Mouse (Mus musculus): Measurements from ENCODE around the gene Accs. TPM values are rescaled to one million over a fixed set of nuclear protein-coding genes. Genes with fewer than 3 reads are reported as not detected.

Gene Accs
- 10.8 and 12.1 TPM in 2 replicates for total RNA-seq (2014; rRNA removed)
- polyA plus RNA-seq (2015; fragmentation: Nextera tagmentation; extraction: Ambion mirVana): 4.7 and 4.9 TPM in 2 replicates

DNA sequence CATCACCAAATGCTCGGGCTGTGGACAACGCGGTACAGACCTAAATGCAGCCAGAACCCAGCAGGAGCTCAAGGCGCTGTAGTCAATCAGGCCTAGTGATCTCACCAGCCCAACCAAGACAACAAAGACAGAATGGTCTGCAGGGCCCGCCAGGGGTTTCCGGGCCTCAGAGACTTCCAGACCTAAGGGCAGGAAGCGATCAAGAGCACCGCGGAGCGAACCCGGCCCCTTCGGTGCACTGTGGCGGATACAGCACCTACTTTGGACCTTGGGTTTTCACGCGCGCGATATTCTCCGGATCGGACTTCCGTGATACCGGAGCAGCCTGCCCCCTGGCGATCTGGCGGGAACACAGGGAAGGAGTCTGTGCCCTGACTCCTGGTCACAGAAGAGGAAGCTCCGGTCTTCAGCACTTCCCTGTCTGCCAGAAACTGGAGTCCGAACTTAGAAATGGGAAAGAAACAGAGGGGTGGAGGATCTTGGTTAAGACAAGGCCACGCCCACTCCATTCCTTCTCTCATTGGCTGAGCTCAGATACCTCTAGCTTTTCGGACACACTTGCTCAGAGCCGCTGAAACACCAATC lies at the start of gene Accs:
Accs (minus strand) TSS at position 439 of the 585 bp plus-strand sequence.
- under 1% methylated on average over 28 of the region's 28 CpGs for WGBS
- peak within 1 kb of the TSS; percentile 63 for H3K9ac ChIP-seq (replicated peaks; ENCODE audit: low read length, poor library complexity, severe bottlenecking)

GRCm38 (mm10) chr2:93891611-93892280 lies 42.0 kb upstream of the Accs start:
- ATAC-seq (ENCODE audit: low FRiP score) (peak; percentile 91), DNase-seq (ENCODE audit: low spot score) (peak; percentile 93)
- H3K9ac ChIP-seq (replicated peaks; ENCODE audit: low read length, poor library complexity, severe bottlenecking): no peak overlapping the region
- peak overlapping the region; percentile 72 for H3K27ac ChIP-seq (ENCODE audit: low read depth, low read length)
- no peak overlapping the region for H3K4me3 ChIP-seq (ENCODE audit: low read depth, low read length)
- no peaks in the 10 kb centered on the region for H3K9me3 ChIP-seq (ENCODE audit: low read length)
- H3K27me3 ChIP-seq (ENCODE audit: insufficient read depth, low read length): no peaks in the 10 kb centered on the region
- H3K36me3 ChIP-seq (ENCODE audit: insufficient read depth, low read length): no peaks in the 10 kb centered on the region
- H3K4me2 ChIP-seq (ENCODE audit: low read depth, low read length, poor library complexity, severe bottlenecking): no peak overlapping the region
- no peaks in the 10 kb centered on the region for H3K4me1 ChIP-seq (ENCODE audit: insufficient read depth, low read length)
- WGBS: 15% methylated on average over 9 of the region's 9 CpGs
- TF ChIP-seq CTCF (IDR thresholded peaks at IDR 0.05): no peak

More for the DNA sequence above, at the start of gene Accs:
- Histone ChIP-seq H3K27me3 (ENCODE audit: insufficient read depth, low read length) (no peaks in the 10 kb centered on the region), H3K9me3 (ENCODE audit: low read length) (no peaks in the 10 kb centered on the region), H3K36me3 (ENCODE audit: insufficient read depth, low read length) (no peaks in the 10 kb centered on the region), H3K4me3 (ENCODE audit: low read depth, low read length) (peak within 1 kb of the TSS; percentile 57), H3K27ac (ENCODE audit: low read depth, low read length) (peak within 1 kb of the TSS; percentile 75), H3K4me2 (ENCODE audit: low read depth, low read length, poor library complexity, severe bottlenecking) (peak within 1 kb of the TSS; percentile 74), H3K4me1 (ENCODE audit: insufficient read depth, low read length) (no peaks in the 10 kb centered on the region)
- TF ChIP-seq CTCF (IDR thresholded peaks at IDR 0.05): peak; percentile 69
- peak; percentile 81 for DNase-seq (ENCODE audit: low spot score)
- peak; percentile 79 for ATAC-seq (ENCODE audit: low FRiP score)

DNA sequence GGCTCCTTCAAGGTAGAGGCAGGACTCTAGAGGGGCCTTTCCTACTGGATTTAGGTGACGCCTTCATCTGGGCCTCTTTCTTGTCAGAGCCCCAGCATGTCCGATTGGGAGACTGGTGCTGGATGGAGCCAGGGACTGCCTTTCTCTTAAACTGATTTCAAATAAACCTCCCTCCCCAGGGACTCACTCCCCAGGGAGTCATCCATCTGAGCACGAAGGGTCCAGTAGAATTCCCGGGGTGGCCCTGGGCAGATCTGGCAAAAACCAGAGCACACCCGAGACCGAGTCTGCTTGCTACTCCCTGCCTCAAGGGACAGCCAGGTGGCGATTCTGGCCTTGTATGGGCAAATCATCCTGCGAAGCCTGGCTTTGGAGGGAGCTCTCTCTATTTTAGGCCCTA lies 40.4 kb upstream of the Accs start:
- Histone ChIP-seq H3K4me2 (ENCODE audit: low read depth, low read length, poor library complexity, severe bottlenecking) (no peak overlapping the region), H3K27ac (ENCODE audit: low read depth, low read length) (no peak overlapping the region), H3K9ac (replicated peaks; ENCODE audit: low read length, poor library complexity, severe bottlenecking) (no peak overlapping the region), H3K4me1 (ENCODE audit: insufficient read depth, low read length) (no peaks in the 10 kb centered on the region), H3K9me3 (ENCODE audit: low read length) (no peaks in the 10 kb centered on the region), H3K27me3 (ENCODE audit: insufficient read depth, low read length) (no peaks in the 10 kb centered on the region), H3K4me3 (ENCODE audit: low read depth, low read length) (no peak overlapping the region), H3K36me3 (ENCODE audit: insufficient read depth, low read length) (no peaks in the 10 kb centered on the region)
- no peak for TF ChIP-seq CTCF (IDR thresholded peaks at IDR 0.05)
- DNase-seq (ENCODE audit: low spot score) (no peak), ATAC-seq (ENCODE audit: low FRiP score) (no peak)
- 77% methylated on average over 8 of the region's 8 CpGs for WGBS

GRCm38 (mm10) chr2:93889071-93889470 lies 39.3 kb upstream of the Accs start:
- DNase-seq (ENCODE audit: low spot score): no peak
- H3K9ac ChIP-seq (replicated peaks; ENCODE audit: low read length, poor library complexity, severe bottlenecking): no peak overlapping the region

DNA sequence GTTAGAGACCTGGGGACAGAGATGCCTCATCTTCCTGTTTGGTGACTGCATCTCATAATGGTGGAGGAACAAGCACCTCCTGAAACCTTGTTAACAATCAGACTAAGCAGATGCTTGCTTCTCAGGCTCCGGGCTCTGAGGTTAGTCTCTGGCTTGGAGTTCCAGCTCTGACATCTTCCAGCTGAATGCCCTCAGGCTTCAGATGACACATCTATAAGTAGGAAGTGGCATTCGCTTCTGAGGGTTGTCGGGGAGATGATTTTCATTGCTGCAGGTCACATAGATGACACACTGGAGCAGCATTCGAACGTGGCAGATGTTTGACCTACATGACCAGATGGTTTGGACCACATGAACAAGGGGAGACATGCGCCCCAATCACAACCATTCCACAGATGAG lies 38.6 kb upstream of the Accs start:
- no peak overlapping the region for H3K4me2 ChIP-seq (ENCODE audit: low read depth, low read length, poor library complexity, severe bottlenecking)
- no peak overlapping the region for H3K27ac ChIP-seq (ENCODE audit: low read depth, low read length)
- no peaks in the 10 kb centered on the region for H3K9me3 ChIP-seq (ENCODE audit: low read length)
- ATAC-seq (ENCODE audit: low FRiP score) (no peak), DNase-seq (ENCODE audit: low spot score) (no peak)
- no peak for TF ChIP-seq CTCF (IDR thresholded peaks at IDR 0.05)
- no peaks in the 10 kb centered on the region for H3K36me3 ChIP-seq (ENCODE audit: insufficient read depth, low read length)
- no peak overlapping the region for H3K4me3 ChIP-seq (ENCODE audit: low read depth, low read length)
- H3K27me3 ChIP-seq (ENCODE audit: insufficient read depth, low read length): no peaks in the 10 kb centered on the region
- WGBS: 91% methylated on average over 6 of the region's 6 CpGs
- no peak overlapping the region for H3K9ac ChIP-seq (replicated peaks; ENCODE audit: low read length, poor library complexity, severe bottlenecking)
- no peaks in the 10 kb centered on the region for H3K4me1 ChIP-seq (ENCODE audit: insufficient read depth, low read length)

More at GRCm38 (mm10) chr2:93889071-93889470, 39.3 kb upstream of the Accs start:
- H3K9me3 ChIP-seq (ENCODE audit: low read length): no peaks in the 10 kb centered on the region
- no peaks in the 10 kb centered on the region for H3K27me3 ChIP-seq (ENCODE audit: insufficient read depth, low read length)
- H3K27ac ChIP-seq (ENCODE audit: low read depth, low read length): no peak overlapping the region
- TF ChIP-seq CTCF (IDR thresholded peaks at IDR 0.05): no peak
- no peaks in the 10 kb centered on the region for H3K36me3 ChIP-seq (ENCODE audit: insufficient read depth, low read length)
- no peak overlapping the region for H3K4me2 ChIP-seq (ENCODE audit: low read depth, low read length, poor library complexity, severe bottlenecking)
- H3K4me3 ChIP-seq (ENCODE audit: low read depth, low read length): no peak overlapping the region
- H3K4me1 ChIP-seq (ENCODE audit: insufficient read depth, low read length): no peaks in the 10 kb centered on the region
- no peak for ATAC-seq (ENCODE audit: low FRiP score)
- 89% methylated on average over 7 of the region's 7 CpGs for WGBS

DNA sequence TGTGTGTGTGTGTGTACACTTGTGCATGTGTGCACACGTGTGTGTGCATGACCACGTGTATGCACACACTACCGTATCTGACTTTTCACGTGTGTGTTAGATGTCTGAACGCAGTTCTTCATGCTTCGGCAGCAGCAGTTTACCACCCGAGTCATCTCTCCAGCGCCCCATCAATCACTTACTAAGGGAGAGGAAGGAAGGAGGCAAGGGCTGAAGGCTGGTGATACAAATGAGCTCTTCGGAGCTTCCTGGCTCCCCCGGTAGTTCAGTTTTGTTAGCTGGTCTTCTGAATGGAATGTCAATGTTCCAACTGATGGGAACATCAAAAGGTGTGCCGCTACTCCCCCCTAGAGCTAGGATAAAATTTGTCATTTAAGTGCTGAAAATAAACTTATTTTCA lies 37.5 kb upstream of the Accs start:
- Histone ChIP-seq H3K9ac (replicated peaks; ENCODE audit: low read length, poor library complexity, severe bottlenecking) (no peak overlapping the region), H3K4me3 (ENCODE audit: low read depth, low read length) (no peak overlapping the region), H3K9me3 (ENCODE audit: low read length) (no peaks in the 10 kb centered on the region), H3K27ac (ENCODE audit: low read depth, low read length) (no peak overlapping the region), H3K4me2 (ENCODE audit: low read depth, low read length, poor library complexity, severe bottlenecking) (no peak overlapping the region), H3K4me1 (ENCODE audit: insufficient read depth, low read length) (no peaks in the 10 kb centered on the region), H3K27me3 (ENCODE audit: insufficient read depth, low read length) (no peaks in the 10 kb centered on the region), H3K36me3 (ENCODE audit: insufficient read depth, low read length) (no peaks in the 10 kb centered on the region)
- no peak for TF ChIP-seq CTCF (IDR thresholded peaks at IDR 0.05)
- no peak for DNase-seq (ENCODE audit: low spot score)
- WGBS: 88% methylated on average over 11 of the region's 11 CpGs
- no peak for ATAC-seq (ENCODE audit: low FRiP score)
